Mouse (Mus musculus): Measurements from ENCODE around the gene Chrnb1. TPM values are rescaled to one million over a fixed set of nuclear protein-coding genes. Genes with fewer than 3 reads are reported as not detected.

Chrnb1 gene
- total and polyA plus RNA-seq, 3 experiments, result 0.31 to 1.6 TPM; not detected in 1

DNA sequence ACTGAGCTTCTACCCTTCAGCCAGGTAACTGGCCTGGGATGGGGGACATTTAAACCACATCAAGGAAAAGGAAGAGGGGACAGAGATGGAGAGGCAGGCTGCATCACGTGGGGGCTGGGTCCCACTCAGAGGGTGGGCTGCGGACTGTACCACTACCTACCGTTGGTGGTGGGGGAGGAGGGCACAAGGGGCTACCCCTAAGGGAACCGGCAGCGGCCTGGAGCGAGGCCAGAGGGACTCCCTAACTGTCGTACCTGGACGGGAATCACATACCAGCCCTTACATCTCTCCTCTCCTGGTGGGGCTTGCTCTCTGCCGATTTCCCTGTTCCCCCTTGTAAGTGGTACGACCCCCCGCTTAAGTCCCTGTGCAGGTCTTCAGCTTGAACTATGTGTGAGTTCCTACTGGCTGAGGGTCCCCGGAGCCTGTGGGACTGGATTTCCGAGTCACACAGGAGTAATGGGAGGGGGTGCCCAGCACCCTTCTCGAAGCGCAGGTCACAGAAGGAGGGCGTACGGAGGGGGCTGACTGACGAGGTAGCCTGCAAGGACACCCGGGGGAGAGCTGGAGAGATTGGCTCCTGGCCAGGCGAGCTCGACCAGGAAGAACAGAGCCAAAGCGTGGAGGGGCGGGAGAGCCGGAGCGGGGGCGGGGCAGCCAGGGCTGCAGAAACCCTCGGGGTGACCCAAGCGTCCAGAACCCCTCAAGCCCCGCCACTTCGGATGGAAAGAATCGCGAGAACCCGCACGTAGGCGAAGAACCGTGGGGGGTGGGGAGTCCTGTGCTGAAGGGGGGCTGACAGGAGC lies 4.9 kb upstream of the Chrnb1 start (continued):
- TF ChIP-seq ETS1 (IDR thresholded peaks at IDR 0.05; ENCODE audit: low read depth, low read length) (peak; percentile 34; the same call in 1 of the 2 replicates), MAZ (IDR thresholded peaks at IDR 0.05; ENCODE audit: low read depth, low read length) (peak; percentile 32), HCFC1 (IDR thresholded peaks at IDR 0.05; ENCODE audit: low read depth, low read length) (peak; percentile 39; the same call in 1 of the 2 replicates), MXI1 (IDR thresholded peaks at IDR 0.05; ENCODE audit: low read depth, low read length) (peak; percentile 31), CHD2 (IDR thresholded peaks at IDR 0.05; ENCODE audit: low read length) (peak; percentile 90), USF2 (IDR thresholded peaks at IDR 0.05; ENCODE audit: borderline replicate concordance in 1 of 2, insufficient read depth in 1 of 2, low read depth in 1 of 2, low read length in 2 of 2) (peak in 1 of 2 experiments; percentile 67; a peak in 1 of 4 replicates)

DNA sequence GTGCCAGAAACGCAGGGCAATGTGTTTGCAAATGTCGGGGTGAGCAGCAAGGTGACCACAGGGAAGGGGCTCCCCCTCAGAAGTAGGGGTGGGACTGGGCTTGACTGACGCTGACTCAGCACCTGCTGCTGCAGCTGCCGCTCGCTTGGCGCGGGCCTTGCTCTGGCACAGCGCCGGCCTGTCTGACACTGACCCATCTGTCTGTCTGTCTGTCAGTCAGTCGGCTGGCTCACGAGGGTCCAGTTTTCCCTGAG lies 4.3 kb upstream of the Chrnb1 start:
- Histone ChIP-seq H3K27me3 (ENCODE audit: control insufficient read depth in 1 of 2, insufficient read depth in 2 of 2, low read length in 2 of 2) (no peaks in the 10 kb centered on the region), H3K79me2 (ENCODE audit: control insufficient read depth, insufficient read depth, low read length, poor library complexity) (peaks cover 8% of the 10 kb centered on the region; the same call in 1 of the 2 replicates), H3K27ac (ENCODE audit: control insufficient read depth, low read depth, low read length) (peak overlapping the region; percentile 74), H3K4me3 (ENCODE audit: control insufficient read depth in 1 of 2, insufficient read depth in 1 of 2, low read depth in 2 of 2, low read length in 2 of 2) (peak overlapping the region; percentile 58 to 89), H3K4me1 (ENCODE audit: control insufficient read depth in 1 of 2, insufficient read depth in 2 of 2, low read length in 2 of 2) (peaks cover 5 to 21% of the 10 kb centered on the region in 2 experiments; a peak in 3 of 4 replicates), H3K9me3 (replicated peaks; ENCODE audit: insufficient read depth, low read length) (no peaks in the 10 kb centered on the region), H3K9ac (ENCODE audit: control insufficient read depth, low read depth, low read length, poor library complexity, severe bottlenecking) (peak overlapping the region; percentile 77), H3K36me3 (ENCODE audit: control insufficient read depth in 1 of 2, insufficient read depth in 2 of 2, low read length in 2 of 2) (peaks cover 0 to 8% of the 10 kb centered on the region in 2 experiments; a peak in 2 of 4 replicates)
- TF ChIP-seq TBP (IDR thresholded peaks at IDR 0.05; ENCODE audit: low read depth, low read length) (peak; percentile 66; the same call in 1 of the 2 replicates), ETS1 (IDR thresholded peaks at IDR 0.05; ENCODE audit: low read depth, low read length) (peak; percentile 65; the same call in 1 of the 2 replicates), MYC (IDR thresholded peaks at IDR 0.05; ENCODE audit: low read depth, low read length) (0 out of 2 replicates have a peak, but pooled peaks have one; percentile 11), ELF1 (IDR thresholded peaks at IDR 0.05; ENCODE audit: low read depth, low read length) (no peak), NRF1 (IDR thresholded peaks at IDR 0.05; ENCODE audit: insufficient read depth, low read depth, low read length, poor library complexity, severe bottlenecking) (no peak), RCOR1 (IDR thresholded peaks at IDR 0.05; ENCODE audit: low read depth, low read length) (peak; percentile 46; the same call in 1 of the 2 replicates), ZNF384 (IDR thresholded peaks at IDR 0.05; ENCODE audit: low read depth, low read length) (no peak), ZKSCAN1 (IDR thresholded peaks at IDR 0.05; ENCODE audit: low read depth, low read length) (no peak), TCF12 (IDR thresholded peaks at IDR 0.05; ENCODE audit: low read depth, low read length) (peak; percentile 51), MXI1 (IDR thresholded peaks at IDR 0.05; ENCODE audit: low read depth, low read length) (peak; percentile 46; the same call in 1 of the 2 replicates), MAFK (IDR thresholded peaks at IDR 0.05; ENCODE audit: borderline replicate concordance, low read depth, low read length) (peak; percentile 96), HCFC1 (IDR thresholded peaks at IDR 0.05; ENCODE audit: low read depth, low read length) (peak; percentile 46; the same call in 1 of the 2 replicates), POLR2A (IDR thresholded peaks at IDR 0.05; ENCODE audit: control insufficient read depth in 1 of 2, insufficient read depth in 1 of 2, low read depth in 1 of 2, low read length in 2 of 2, poor library complexity in 1 of 2) (no peak), BHLHE40 (IDR thresholded peaks at IDR 0.05; ENCODE audit: borderline replicate concordance, low read depth, low read length) (0 out of 2 replicates have a peak, but pooled peaks have one; percentile 25), EP300 (IDR thresholded peaks at IDR 0.05; ENCODE audit: low read depth in 1 of 2, low read length in 2 of 2) (peak in 1 of 2 experiments; percentile 28; a peak in 1 of 4 replicates), ZMIZ1 (IDR thresholded peaks at IDR 0.05; ENCODE audit: low read depth, low read length) (no peak), MEF2A (IDR thresholded peaks at IDR 0.05; ENCODE audit: extremely low read depth, insufficient replicate concordance, low read depth, low read length, poor library complexity, severe bottlenecking) (no peak)
- DNase-seq (ENCODE audit: low read depth, low spot score), result peak; percentile 89
